ENCODE assay signal across 10 mouse cellular contexts in the genomic region with DNA sequence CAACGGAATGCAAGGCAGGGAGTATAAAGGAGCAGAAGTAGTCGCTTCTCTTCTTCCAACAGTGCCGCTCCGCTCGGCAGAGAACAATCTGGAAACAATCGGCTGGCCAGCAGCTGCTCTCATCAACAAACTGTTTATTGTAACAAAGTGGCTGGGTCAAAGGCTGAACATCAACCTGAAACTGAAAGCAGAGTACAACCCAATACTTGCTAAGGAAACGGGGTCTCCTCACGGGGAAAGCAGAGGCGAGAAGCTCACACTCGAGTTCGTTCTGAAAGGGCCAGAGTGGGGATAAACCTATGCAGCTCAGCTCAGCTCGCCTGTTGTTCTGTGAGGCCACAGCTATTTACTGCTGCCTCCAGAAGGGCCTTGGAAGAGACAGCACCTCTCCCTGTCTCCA.
DNase-seq lines count a peak whose midpoint lies in the region; ATAC-seq and TF ChIP-seq lines count a peak whose summit lies in the region.
"Had no signal": no experiment of that assay in that cellular context is flagged by ENCODE, and none has a peak within 500 bp of the region (broad histone marks: within the 10 kb centered on the region; RNA-seq: fewer than 3 reads in every experiment).

No protein-coding gene starts in this region.

- TF ChIP-seq CTCF in layer of hippocampus, adult 2 months (conservative IDR thresholded peaks at IDR 0.05) = no peak

- no peak overlapping the region for H3K4me2 ChIP-seq in embryonic facial prominence, embryonic 11.5 days (ENCODE audit: low read depth, low read length)
- peak overlapping the region; percentile 38 for H3K4me2 ChIP-seq in intestine, embryonic 16.5 days (ENCODE audit: low read depth, low read length)
- H3K4me2 ChIP-seq: hindbrain, embryonic 13.5 days had no signal

- no peak for DNase-seq in layer of hippocampus, adult 2 months (ENCODE audit: low spot score in 2 of 2)
- no peak for DNase-seq in layer of hippocampus, postnatal 10 days (ENCODE audit: low spot score in 2 of 2)
- peak; percentile 70 for DNase-seq in embryonic facial prominence, embryonic 11.5 days (ENCODE audit: low spot score)
- DNase-seq in lung, postnatal 36 days = peak; percentile 45
- no peak for DNase-seq in thymus, postnatal 25 days
- no peak for DNase-seq in gastrocnemius, postnatal 14 days
- DNase-seq: thymus, postnatal 36 days had no signal

- peak overlapping the region; percentile 80 for H3K27ac ChIP-seq in layer of hippocampus, adult 2 months
- H3K27ac ChIP-seq in embryonic facial prominence, embryonic 11.5 days (replicated peaks; ENCODE audit: low read depth, low read length) = 0 out of 2 replicates have a peak overlapping the region, but pooled peaks have one; percentile 31
- peak overlapping the region; percentile 16; the same call in 1 of the 2 replicates for H3K27ac ChIP-seq in intestine, embryonic 16.5 days (ENCODE audit: low read length)
- H3K27ac ChIP-seq: hindbrain, embryonic 13.5 days had no signal

- H3K9ac ChIP-seq in embryonic facial prominence, embryonic 11.5 days (replicated peaks; ENCODE audit: low read length) = peak overlapping the region; percentile 7; the same call in 1 of the 2 replicates
- H3K9ac ChIP-seq in intestine, embryonic 16.5 days (ENCODE audit: low read depth, low read length) = 0 out of 2 replicates have a peak overlapping the region, but pooled peaks have one; percentile 26
- H3K9ac ChIP-seq: hindbrain, embryonic 13.5 days had no signal

- intact Hi-C loops in gastrocnemius, postnatal 14 days (cut with DNase I; ENCODE audit: low total_unique reads) = no loop called here

- WGBS in embryonic facial prominence, embryonic 11.5 days = 36% methylated on average over 12 of the region's 12 CpGs
- WGBS in intestine, embryonic 16.5 days = 44% methylated on average over 12 of the region's 12 CpGs

- peak overlapping the region; percentile 22; the same call in 1 of the 2 replicates for H3K4me3 ChIP-seq in layer of hippocampus, adult 2 months
- no peak overlapping the region for H3K4me3 ChIP-seq in embryonic facial prominence, embryonic 11.5 days (ENCODE audit: low read depth, low read length)
- H3K4me3 ChIP-seq in intestine, embryonic 16.5 days (ENCODE audit: low read length) = peak overlapping the region; percentile 22
- H3K4me3 ChIP-seq: hindbrain, embryonic 13.5 days had no signal

- H3K27me3 ChIP-seq in embryonic facial prominence, embryonic 11.5 days (ENCODE audit: control insufficient read depth, insufficient read depth, low read length) = no peaks in the 10 kb centered on the region
- H3K27me3 ChIP-seq in intestine, embryonic 16.5 days (replicated peaks; ENCODE audit: control insufficient read depth, insufficient read depth, low read length) = no peaks in the 10 kb centered on the region

- ATAC-seq in embryonic facial prominence, embryonic 11.5 days (replicated peaks; ENCODE audit: insufficient number of reproducible peaks, low FRiP score, low TSS enrichment, low read depth) = no peak
- peak; percentile 44 for ATAC-seq in intestine, embryonic 16.5 days
- ATAC-seq: activated CD4-positive, CD25-positive, alpha-beta regulatory T cell, adult 4 months had no signal

- no peaks in the 10 kb centered on the region for H3K9me3 ChIP-seq in embryonic facial prominence, embryonic 11.5 days (replicated peaks; ENCODE audit: control insufficient read depth, low read length)
- no peaks in the 10 kb centered on the region for H3K9me3 ChIP-seq in intestine, embryonic 16.5 days (ENCODE audit: control insufficient read depth, low read length)
- H3K9me3 ChIP-seq: hindbrain, embryonic 13.5 days had no signal

- H3K4me1 ChIP-seq in embryonic facial prominence, embryonic 11.5 days (ENCODE audit: control insufficient read depth, insufficient read depth, low read length) = peaks cover 4% of the 10 kb centered on the region
- H3K4me1 ChIP-seq in intestine, embryonic 16.5 days (ENCODE audit: control insufficient read depth, insufficient read depth, low read length) = peaks cover 10% of the 10 kb centered on the region; the same call in 1 of the 2 replicates

- no peaks in the 10 kb centered on the region for H3K36me3 ChIP-seq in embryonic facial prominence, embryonic 11.5 days (replicated peaks; ENCODE audit: control insufficient read depth, insufficient read depth, low read depth, low read length)
- no peaks in the 10 kb centered on the region for H3K36me3 ChIP-seq in intestine, embryonic 16.5 days (ENCODE audit: control insufficient read depth, insufficient read depth, low read length)
- H3K36me3 ChIP-seq: hindbrain, embryonic 13.5 days had no signal

Comparison
In these comparisons a context has a peak if more than half of its experiments do, and no peak if none do; other contexts are left out.
1. DNase-seq: peak in embryonic facial prominence, embryonic 11.5 days (single experiment) and lung, postnatal 36 days (single experiment); none in layer of hippocampus, adult 2 months (0 of 2), layer of hippocampus, postnatal 10 days (0 of 2), thymus, postnatal 25 days (single experiment) and gastrocnemius, postnatal 14 days (single experiment).
2. H3K27ac ChIP-seq: peak in every context shown above with its lines; median percentile 80 in layer of hippocampus, adult 2 months; 31 in embryonic facial prominence, embryonic 11.5 days; 16 in intestine, embryonic 16.5 days.